Mouse (Mus musculus) embryo, embryonic 10 days (tissue): Measurements from ENCODE around the gene Pcna.
"Not testable (repeated sequence)": the region's sequence is repeated elsewhere in the genome, so short reads cannot be mapped to it uniquely, and the experiment has no call there.

Source experiments
- DNase-seq: peaks from one replicate; pipeline ENCODE4 v3.0.0-alpha.2; 2015; ENCODE audit warnings: low spot score

Gene Pcna

DNA sequence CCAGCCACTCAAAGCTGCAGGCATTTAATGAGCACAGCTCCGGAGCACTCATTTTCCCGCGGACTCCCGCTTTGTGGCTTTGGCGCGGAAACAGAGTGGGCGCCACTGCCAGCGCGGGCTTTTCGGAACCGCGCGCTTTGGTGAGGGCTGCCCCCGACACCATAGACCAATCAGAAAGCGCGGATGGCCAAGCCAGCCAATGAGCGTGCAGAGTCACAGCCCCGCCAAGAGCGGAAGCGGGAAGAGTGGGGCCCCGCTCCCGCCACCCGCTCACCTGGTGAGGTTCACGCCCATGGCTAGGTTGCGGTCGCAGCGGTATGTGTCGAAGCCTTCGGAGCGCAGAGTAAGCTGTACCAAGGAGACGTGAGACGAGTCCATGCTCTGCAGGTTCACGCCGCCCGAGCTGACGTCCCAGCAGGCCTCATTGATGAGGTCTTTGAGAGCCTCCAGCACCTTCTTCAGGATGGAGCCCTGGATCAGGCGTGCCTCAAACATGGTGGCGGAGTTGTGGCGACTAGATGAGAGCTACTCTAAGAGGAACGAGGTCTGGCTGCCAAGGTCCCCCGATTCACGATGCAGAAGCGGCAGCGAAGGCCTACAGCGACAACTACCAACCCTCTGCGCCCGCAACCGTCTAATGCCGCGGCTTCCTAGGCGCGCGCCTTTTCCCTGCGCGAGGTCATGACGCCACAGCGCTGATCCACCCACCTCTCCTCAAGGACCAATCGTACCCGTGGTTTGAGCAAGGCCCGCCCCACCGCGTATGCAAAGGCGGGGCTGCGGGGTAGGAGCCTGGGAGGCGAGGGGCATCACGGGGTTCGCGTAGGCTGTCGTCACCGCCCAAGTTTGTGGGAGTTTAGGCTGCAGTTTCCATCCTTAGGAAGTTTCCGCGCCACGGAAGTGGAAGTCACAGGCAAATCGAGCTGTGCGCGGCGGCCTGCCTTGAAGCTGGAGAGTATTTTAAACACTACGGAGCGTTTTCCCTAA lies at the start of gene Pcna:
Gene Pcna, minus strand, starts transcription at position 773 of the 987 bp plus-strand sequence.
- peak; percentile 99 for DNase-seq

DNA sequence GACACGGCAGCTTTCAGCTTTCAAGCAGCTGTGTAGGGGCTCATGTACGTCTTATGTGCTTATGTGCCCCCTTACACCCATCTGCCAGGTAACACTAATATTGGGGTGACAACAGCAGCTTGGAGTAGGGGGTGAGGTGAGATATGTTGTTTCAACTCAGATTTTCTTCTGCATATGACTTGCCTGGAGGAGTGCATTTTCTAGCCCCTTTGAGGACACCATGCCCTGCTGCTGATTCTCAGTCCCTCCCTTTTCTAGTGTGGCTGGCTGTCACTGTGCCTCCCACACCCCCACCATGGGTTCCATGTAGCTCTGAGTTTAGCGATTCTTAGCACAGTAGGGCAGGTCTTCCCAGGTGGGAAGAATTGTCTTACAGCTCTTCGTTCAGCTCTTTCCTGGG lies 48.3 kb upstream of the Pcna start:
- no peak for DNase-seq

DNA sequence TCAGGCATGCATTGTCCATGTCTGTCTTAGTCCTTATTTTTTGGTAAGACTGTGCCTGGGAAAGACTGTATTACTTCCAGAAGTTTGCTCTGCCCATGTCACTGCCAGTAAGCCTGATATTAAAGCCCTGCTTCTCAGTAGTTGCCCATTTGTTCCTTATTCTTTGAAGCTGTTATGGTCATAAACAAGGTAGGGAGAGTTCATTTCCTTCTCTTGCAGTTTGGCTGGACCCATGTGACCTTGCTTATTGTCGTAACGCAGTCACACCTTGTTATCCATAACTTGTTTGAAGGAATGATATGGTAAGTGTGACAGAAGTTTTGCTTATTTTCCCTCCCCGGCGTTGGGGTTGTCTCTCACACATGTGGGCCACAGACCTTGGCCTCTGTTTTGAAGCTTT lies 45.1 kb upstream of the Pcna start:
- no peak for DNase-seq

GRCm38 (mm10) chr2:132293694-132294450 lies 40.8 kb upstream of the Pcna start:
- DNase-seq = no peak

DNA sequence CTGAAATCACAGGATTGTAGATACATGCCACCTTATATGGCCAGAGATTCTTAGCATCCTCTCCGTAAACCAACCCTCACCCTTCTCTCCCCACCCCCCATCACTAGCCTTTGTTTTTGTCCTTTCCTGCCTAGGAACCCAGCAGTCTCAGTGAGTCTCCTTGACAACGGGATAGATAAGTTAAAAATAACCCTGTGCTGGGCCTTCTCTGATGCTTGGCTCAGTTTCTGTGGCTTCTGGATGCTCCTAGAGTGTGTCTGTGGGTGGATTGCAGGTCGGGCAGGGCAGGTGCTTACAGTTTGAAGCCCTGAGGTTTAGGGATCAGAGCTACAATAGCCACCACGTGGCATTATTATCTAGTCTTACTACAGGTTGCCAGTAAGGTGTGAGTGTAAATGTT lies 39.0 kb upstream of the Pcna start:
- no peak for DNase-seq

DNA sequence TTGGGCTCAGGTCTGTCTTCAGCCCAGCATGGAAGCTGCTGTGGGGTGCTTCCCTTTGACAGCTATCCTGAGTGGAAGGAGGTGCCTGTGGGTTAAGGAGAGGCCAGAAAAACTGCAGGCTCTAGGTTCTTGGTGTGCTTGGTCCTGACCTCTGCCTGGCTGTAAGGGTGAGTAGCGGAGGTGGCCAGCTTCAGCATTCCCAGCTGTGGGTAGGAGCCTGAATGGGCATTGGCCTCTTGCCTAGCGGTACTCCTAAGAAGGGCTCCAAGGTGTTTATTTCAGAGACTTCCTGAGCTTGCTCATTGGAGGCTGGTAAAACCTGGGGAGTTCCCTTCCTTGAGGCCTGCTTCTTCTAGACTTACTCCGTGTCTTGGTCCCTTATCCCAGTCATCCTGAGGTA lies 38.2 kb upstream of the Pcna start:
- DNase-seq = no peak

DNA sequence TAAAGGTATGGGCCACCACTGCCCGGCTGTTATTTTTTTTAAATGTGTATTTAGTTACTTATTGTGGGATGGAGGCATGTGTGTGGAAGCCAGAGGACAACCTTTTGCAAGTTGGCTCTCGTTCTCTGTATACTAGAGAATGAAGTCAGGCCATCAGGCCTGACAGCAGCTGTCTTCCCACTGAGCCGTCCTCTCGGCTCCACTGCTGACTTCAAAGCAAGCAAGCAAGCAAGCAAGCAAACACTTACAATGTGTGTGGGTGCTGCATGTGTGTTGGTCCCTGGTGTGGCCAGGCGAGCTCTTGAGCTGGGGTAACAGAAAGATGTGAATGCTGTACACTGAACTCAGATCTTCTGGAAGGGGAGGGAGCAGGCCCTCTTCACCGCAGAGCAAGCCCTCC lies 37.7 kb upstream of the Pcna start:
- no peak for DNase-seq

GRCm38 (mm10) chr2:132289213-132289612 lies 36.1 kb upstream of the Pcna start:
- DNase-seq = not testable (repeated sequence)

DNA sequence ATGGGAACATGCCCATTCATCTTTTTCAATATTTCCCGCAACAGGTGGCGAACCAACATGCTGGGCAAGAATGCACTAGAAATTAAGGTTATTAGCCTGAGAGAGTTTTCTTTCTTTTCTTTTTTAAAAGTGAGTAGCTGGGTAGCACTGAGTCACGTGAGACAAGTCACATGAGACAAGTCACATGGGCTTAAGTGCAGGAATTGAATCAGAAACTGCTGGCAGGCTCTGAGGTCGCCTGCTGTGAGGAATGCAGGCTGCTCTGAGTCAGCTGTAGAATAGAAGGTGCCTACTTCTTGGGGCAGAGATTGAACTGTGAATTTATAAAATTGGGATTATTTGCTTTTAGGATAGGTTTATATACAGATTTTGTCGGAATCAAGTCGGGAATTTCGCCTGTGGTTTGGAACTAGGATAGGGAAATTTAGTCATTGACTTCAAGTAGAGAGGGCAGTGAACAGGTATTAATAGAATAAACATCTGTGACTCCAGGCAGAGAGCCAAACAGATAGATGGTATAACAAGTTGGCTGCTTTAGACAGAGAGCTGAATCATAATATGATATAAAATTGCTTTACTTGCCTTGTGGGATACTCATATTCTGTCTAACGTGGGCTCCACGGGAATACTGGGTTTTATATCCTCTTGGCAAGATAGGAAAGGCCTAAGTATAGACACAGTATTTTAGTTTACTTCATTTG lies 33.4 kb upstream of the Pcna start:
- DNase-seq = no peak

DNA sequence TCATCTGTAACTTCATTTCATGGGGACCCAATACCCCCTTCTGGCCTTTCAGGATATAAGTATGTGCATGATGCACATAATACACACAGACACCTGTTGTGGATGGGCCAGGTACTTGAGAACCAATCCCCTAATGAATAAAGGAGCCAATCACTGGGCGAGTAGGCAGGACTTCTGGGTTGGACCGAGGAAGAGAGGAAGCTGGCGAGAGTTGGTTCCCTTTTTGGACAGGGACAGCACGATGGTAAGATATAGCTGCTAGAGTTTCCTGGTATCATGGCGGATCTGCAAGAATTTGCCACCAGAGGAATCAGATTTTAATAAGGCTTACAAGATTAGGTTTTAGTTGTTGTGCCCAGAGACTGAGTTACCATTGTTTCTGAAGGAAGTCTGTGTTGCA lies 32.6 kb upstream of the Pcna start:
- not testable (repeated sequence) for DNase-seq

DNA sequence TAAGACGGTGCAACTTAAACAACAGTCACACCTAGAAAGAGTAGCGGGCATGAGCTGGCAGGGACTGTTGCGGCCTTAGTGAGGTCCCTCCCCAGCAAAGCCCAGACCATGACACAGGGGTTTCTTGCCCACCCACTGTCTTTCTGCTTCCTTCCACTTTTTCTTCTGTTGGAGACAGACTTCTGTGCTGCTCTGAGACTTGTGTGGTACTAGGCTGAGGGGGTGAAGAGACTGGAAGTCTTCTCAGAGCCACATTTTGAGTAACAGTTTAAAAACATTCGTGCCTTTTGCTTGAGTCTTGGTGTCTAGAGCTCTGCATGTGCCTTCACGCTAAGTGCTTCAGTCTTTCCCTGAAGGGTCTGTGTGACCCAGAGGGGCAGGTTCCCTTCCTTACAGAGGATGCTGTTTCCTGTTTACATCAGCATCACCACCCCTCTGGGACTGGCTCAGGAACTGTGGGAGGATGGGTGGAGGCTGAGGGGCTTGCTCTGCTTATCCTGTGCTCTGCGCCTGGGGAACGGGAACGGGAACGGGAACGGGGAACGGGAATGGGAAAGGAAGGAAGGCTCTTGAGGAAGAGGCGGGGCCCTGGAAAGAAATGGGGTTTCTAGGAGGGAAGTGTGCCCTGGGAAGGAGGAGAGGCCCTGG lies 31.5 kb upstream of the Pcna start:
- peak; percentile 35 for DNase-seq

DNA sequence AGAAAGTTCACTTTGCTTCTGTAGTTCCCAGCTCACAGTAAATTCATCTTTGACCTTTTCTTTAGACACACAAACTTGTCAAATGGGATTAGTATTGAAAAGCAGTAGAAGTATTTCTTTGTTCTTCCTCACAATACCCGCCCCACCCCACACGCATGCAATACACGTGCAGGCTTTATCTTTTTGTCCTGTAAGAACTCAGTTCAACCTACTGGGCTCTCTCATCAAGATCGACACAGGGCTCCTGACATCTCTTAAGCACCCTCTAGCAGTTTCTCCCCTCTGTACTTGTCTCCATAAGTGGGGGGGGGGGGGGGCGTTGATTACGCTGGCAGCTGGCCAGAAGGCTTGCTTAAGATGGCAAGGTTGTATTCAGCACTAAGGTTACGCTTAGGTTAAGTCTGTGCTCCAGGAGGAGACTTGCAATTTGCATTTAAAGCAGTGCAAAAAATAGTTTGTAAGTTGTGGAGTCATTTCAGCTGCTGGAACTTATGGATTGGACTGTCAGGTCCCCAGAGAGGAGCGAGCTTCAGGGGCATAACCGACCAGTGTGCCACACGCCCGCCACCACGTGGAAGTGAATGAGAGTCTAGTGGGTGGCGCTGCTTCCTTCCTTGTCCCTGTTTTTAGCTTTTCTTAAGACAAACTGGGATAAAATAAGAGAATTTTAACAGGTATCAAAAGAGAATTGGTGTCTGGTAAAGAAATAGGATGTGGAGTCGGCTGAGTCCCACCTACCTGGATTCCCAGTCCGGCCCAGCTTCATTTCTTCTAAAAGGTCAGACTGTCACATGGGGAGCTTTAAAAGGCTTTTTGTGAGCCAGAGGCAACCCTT lies 30.3 kb upstream of the Pcna start:
- no peak for DNase-seq

DNA sequence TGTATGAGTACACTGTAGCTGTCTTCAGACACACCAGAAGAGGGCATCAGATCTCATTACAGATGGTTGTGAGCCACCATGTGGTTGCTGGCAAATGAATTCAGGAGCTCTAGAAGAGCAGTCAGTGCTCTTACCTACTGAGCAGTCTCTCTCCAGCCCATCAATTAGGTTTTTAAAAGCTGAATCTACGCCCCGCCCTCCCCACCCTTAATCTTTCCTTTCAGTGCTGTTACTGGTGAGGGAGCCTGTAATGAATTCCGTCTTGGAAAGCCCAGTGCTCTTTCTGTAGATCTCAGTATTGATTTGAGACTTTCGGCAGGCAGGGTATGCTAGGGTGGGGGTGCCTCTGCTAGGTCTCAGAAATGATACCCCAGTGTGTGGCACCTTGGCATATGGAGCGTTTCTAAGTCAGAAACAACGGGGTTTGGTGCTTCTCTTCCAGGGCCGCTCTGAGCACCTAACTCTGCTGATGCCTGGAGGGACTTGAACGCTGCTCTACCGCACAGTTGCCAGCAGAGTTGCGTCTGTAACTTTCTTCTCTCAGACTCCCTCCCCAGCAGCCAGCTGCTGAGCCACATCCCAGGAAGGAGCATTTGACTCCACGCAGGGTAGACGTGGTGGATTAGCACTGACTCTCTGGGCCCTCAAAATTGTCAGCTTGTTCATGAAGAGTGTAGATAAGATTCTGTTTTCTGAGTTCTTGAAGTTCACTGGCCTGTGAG lies 29.5 kb upstream of the Pcna start:
- no peak for DNase-seq

GRCm38 (mm10) chr2:132281560-132282452 lies 28.7 kb upstream of the Pcna start:
- no peak for DNase-seq

DNA sequence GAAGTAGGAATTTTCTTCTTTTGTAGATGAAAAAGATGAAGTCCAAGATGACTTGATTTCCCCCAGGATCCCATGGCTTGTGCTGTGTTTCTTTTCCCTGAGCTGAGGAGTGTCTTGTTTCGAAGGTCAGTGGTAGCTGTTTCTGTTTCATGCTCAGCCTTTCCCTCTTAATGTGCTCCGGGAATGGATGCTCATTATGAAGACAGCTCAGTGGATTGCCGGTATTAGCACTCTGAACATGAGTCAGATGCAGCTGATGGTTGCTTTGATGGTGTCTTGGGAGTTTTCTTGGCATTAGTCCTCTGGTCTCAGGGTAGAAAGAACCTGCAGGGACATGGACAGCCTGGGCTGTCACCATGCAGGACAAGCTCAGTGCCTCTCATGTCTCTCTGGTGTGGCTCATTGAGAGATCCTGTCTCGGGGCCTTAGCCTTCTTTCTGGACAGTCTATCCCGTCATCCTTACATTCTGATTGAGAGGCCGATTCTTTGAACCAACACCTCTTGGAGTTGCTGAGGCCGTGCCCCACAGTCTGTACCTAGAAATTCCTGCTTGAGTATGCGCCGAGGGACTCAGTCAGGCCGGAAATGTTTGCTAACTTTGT lies 27.5 kb upstream of the Pcna start:
- DNase-seq = no peak

DNA sequence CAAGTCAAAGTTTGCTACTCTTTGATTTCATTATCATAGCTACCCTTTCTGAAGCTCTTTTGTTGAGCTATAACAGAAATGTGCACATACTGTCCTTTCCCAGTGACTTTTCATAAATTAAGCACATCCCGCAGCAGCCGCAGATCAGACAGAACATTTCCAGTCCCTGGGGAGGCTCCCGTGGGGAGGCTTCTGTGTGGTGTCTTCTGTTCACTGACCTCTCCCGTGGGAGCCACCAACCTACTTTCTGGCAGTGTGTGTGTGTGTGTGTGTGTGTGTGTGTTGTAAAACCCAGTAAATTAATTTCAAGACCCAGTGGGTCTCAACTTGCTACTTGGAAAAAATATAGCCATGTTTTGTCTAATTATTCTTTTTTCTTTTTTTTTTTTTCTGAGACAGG lies 26.9 kb upstream of the Pcna start:
- no peak for DNase-seq

DNA sequence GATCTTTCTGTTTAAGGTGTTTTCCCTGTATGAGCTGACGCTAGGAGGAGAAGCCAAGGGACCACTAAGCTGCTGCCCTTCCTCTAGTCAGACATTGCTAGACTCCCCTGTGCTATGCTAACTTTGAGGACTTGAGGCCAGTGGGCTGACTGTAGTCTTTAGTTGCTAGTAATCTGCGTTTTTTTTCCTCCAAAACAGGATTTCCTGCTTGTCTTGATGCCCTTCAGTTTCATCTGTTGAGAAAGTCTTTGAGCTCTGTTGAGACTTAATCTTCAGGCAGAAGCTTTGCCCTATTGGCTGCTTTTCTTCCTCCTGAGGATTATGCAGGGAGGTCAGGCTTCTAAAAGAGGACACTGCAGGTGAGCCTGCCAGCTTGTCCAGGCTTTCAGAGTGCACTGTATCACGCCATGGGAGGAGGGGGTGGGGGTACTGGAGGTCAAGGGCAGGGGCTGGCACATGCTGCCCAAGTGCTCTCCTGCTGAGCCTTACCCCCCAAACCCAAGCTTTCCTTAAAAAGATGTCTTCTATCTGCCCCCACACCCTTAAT lies 26.3 kb upstream of the Pcna start:
- no peak for DNase-seq

DNA sequence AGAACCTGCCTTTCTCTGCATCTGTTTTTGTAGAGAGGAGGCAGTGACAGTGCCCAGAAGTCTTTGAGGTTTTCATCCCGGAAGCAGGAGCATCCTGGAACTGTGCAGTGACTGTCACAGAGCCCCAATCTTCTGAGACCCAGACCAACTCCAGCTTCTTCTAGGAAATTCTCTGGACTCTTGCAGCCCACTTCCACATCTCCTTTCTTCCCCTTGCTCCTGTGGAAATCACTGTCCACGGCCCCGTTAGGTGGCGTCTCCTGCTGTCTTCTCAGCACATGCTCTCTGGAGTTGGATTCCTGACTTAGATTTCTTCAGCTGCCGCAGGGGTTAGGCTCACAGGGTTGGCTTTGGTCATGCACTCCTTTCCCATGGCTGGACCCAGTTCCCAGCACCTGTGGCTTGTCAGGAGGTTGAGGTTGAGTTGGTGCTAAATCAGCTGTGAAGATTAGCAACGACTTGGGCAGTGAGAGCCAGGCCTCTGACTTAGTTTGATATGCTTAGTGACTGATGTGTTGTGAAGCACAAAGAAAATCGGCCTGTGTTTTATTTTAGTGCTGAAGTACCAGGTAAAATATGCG lies 25.2 kb upstream of the Pcna start:
- DNase-seq = no peak
